Mouse (Mus musculus) embryonic fibroblast, embryonic 13.5 days (primary cell): ENCODE data around the gene Smchd1.

Source experiments
- CTCF ChIP-seq: IDR thresholded peaks from 2 replicates; pipeline ENCODE4 v1.5.1; 2011; ENCODE audit warnings: mild to moderate bottlenecking, control low read depth, low read length, moderate library complexity, borderline replicate concordance; ENCODE audit not compliant: insufficient read depth
- POLR2A ChIP-seq: IDR thresholded peaks from 2 replicates; pipeline ENCODE4 v1.6.1; 2011; ENCODE audit warnings: low read depth, mild to moderate bottlenecking, control low read depth, low read length, moderate library complexity

DNA sequence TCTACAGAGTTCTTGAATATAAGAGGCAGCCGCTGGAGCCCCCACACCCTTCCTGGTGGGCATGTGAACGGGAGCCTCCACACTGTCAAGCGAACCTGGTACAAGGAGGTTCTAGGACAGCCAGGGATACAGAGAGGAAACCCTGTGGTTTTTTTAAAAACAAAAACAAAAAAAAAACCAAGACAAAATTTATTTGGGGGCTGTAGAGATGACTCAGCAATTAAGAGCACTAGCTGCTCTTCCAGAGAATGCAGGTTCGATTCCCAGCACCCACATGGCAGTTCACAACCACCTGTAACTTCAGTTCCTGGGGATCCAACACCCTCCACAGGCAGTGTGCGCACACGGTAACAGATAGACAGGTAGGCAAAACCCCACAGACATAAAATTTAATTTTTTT, 136.5 kb downstream of the Smchd1 start:
- TF ChIP-seq POLR2A = no peak
- no peak for TF ChIP-seq CTCF
